Mouse (Mus musculus): ENCODE measurements at regions not wholly inside any gene's neighbourhood (a gene's known extent, or its start where the extent isn't known, plus 50 kb on each side); places are given as distances from the start of the nearest gene placed in this dataset.

DNA sequence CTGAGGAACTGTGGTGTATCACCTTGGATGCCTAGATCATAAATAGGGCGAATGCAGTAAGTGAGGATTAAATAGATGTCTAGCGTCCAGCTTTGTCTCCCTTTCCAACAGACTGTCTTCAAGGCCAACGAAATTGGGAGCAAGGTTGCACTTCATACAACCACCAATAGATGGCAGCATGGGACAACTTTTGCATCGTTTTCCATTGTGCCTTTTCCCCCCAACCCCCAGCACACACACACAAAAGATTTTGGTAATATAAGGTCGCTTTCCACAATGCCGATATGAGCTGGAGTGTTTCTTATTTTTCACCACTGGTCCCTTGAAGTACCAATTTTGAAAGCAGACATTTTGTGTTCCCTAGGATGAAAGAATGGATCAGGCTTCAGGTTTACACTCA is 304.7 kb downstream of the BC048507 start:
- in situ Hi-C loops (cut with MboI, MseI): loop anchor here in 1 of 2 experiments (5.0 kb wide), 1 partner anchor 116 kb away; no protein-coding TSS in a partner anchor

- in situ Hi-C loops (cut with MboI, MseI): loop anchor here in 1 of 2 experiments (10.0 kb wide), 1 partner anchor 381 kb away; no protein-coding TSS in a partner anchor
These were observed 310.3 kb downstream of the BC048507 start for GRCm38 (mm10) chr13:68173456-68173855.

Measured in T-helper 17 cell (primary cell).